Mouse (Mus musculus): ENCODE measurements around the gene Nfrkb. TPM values are rescaled to one million over a fixed set of nuclear protein-coding genes. Genes with fewer than 3 reads are reported as not detected.

Gene Nfrkb
- polyA plus RNA-seq, 1 experiment: 4.2 TPM

DNA sequence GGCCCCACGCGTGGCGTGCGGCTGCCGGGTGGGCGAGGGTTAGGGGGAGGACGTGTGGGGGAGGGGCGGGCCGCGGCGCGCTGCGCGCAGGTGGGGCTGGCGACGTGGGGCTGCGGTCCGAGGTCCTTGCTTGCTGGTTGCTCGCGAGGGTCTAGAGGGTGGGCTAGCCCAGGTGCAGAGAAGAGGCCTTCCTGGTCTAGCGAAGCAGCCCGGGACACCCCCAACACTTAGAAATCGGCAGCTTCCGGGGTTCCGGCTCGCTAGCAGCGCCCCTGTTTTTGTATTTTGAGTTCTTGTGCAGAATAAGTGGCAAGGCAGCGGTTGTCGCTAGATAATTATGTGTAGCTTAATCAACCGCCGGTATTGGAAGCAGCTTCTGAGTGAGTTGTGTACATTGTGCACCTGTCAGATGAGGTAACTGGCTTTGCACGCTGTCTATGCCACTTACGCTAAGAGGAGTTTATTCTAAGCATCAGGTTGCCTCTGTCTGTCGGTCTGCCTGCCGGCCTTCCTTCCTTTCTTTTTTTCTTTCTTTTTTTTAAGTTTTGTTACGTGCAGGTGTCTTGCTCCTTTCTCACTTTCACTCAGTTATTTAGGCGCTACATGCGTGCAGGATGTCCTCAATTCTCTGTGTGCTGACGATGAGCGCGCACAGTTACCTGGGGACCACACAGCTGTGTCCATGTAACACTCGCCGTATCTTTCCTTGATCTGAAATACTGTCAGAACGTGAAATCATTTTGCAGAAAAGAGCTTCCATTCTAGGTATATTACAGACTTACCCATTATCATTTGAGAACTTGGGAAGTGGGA is 582 bp downstream of the Nfrkb start:
- Histone ChIP-seq H3K4me1 (ENCODE audit: control insufficient read depth, insufficient read depth, insufficient read length, low read length) (peaks cover 3% of the 10 kb centered on the region; the same call in 1 of the 2 replicates), H3K4me3 (ENCODE audit: insufficient read depth, low read depth, low read length) (peak overlapping the region; percentile 71), H3K27ac (replicated peaks; ENCODE audit: low read depth, low read length) (no peak overlapping the region)

DNA sequence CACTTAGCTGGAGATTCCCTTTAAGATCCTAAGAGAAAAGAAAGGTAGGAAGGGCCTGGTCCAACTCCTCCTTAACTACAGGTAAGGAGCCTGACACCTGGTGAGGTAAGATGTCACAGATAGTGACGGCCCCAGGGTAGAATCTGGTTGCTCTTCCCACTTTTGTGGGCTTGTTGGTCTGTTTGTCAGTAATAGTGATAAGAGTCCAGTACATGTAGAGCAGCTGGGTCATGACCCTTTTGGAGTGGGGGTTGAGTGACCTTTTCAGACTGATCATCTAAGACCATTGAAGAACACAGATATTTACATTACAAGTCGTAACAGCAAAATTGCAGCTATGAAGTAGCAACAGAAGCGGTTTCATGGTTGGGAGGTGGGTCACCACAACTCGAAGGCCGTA is 1.2 kb downstream of the Nfrkb start:
- Histone ChIP-seq H3K27ac (replicated peaks; ENCODE audit: low read depth, low read length) (no peak overlapping the region), H3K4me3 (ENCODE audit: insufficient read depth, low read depth, low read length) (peak overlapping the region; percentile 2; the same call in 1 of the 2 replicates), H3K4me1 (ENCODE audit: control insufficient read depth, insufficient read depth, insufficient read length, low read length) (peaks cover 3% of the 10 kb centered on the region; the same call in 1 of the 2 replicates)

DNA sequence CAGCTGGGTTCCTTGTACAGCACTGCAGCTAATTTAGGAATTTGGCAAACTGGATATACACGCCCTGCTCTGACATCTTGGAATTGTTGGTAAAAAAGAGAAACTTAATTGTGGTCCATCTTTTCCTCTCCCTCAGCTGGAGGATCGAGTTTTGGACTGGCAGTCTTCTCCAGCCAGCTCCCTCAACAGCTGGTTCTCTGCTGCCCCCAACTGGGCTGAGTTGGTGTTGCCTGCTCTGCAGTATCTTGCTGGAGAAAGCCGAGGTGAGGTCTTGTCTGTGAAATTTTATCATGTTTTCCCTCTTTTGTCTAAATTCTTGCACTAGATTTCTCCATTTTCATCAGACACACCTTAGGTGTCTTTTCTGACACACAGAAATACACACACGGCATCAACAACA is 14.4 kb downstream of the Nfrkb start:
- H3K4me1 ChIP-seq (ENCODE audit: control insufficient read depth, insufficient read depth, insufficient read length, low read length): no peaks in the 10 kb centered on the region
- H3K27ac ChIP-seq (replicated peaks; ENCODE audit: low read depth, low read length): no peak overlapping the region
- no peak overlapping the region for H3K4me3 ChIP-seq (ENCODE audit: insufficient read depth, low read depth, low read length)

DNA sequence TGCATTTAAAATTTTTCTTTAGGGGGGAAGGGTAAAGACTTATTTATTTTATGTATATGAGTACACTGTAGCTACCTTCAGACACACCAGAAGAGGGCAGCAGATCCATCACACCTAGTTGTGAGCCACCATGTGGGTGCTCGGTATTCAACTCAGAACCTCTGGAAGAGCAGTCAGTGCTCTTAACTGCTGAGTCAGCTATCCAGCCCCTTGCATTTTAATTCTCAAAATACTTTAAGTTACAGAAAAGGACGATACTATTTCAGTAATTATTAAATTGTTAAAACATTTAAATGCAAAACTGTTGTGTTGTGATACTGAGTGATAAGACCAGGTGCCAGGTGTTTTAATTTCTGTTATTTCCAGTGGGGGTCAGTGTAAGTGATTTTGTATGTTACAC is 18.3 kb downstream of the Nfrkb start:
- Histone ChIP-seq H3K4me1 (ENCODE audit: control insufficient read depth, insufficient read depth, insufficient read length, low read length) (no peaks in the 10 kb centered on the region), H3K27ac (replicated peaks; ENCODE audit: low read depth, low read length) (no peak overlapping the region), H3K4me3 (ENCODE audit: insufficient read depth, low read depth, low read length) (no peak overlapping the region)

DNA sequence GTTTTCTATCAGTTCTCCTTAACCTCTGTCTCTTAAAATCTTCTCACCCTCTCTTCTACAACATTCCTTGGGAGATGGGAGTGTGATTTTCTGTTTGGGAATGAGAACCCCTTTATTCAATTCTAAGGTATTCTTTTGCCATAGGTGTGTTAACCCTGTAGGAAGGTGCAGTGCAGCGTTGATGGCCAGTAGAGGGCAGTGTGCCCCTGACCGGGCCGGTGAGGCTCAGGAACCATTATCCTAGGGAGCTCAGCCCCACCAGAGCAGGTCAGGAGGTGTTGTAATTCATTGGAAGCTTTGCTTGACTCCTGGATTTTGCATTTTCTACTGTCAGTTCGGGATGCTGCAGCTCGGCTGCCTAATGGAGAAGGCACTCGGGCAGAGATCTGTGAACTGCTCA is 19.2 kb downstream of the Nfrkb start:
- Histone ChIP-seq H3K27ac (replicated peaks; ENCODE audit: low read depth, low read length) (no peak overlapping the region), H3K4me1 (ENCODE audit: control insufficient read depth, insufficient read depth, insufficient read length, low read length) (no peaks in the 10 kb centered on the region), H3K4me3 (ENCODE audit: insufficient read depth, low read depth, low read length) (no peak overlapping the region)

DNA sequence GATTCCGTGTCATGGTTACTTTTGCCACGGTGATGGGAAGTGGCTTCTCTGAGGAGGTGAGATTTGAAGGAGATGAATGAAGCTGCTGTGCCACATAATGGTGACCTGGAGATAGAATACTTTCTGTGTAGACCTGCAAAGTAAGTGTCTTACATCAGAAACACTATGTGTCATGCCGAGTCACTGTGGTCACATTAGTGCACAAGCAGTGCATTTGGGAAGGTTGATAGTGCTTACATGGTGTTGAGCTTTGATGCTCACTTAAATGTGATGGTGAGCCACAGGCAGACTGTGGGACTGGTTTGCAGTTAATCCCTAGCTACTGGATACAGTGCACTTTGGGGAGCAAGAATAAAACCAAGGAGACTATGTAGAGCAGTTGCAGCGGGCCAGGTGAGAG is 26.2 kb downstream of the Nfrkb start:
- H3K4me3 ChIP-seq (ENCODE audit: insufficient read depth, low read depth, low read length): no peak overlapping the region
- no peaks in the 10 kb centered on the region for H3K4me1 ChIP-seq (ENCODE audit: control insufficient read depth, insufficient read depth, insufficient read length, low read length)
- H3K27ac ChIP-seq (replicated peaks; ENCODE audit: low read depth, low read length): no peak overlapping the region

DNA sequence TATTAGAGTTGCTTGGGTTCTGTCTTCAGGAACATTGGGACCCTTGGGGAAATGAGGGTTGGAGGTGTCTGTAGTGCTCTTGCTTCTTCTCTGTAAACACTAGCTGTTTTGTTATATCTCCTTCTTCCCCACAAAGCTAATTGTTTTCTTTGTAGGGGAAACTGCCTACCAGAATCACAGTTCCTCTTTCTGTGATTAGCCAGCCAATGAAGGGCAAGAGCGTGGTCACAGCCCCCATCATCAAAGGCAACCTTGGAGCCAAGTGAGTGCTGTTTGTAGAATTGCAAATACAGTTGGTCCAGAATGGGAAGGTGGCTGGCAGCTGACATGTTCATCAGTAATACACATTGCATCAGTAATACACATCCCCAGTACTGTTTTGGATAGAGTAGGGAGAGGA is 32.8 kb downstream of the Nfrkb start:
- no peak overlapping the region for H3K4me3 ChIP-seq (ENCODE audit: insufficient read depth, low read depth, low read length)
- no peak overlapping the region for H3K27ac ChIP-seq (replicated peaks; ENCODE audit: low read depth, low read length)
- no peaks in the 10 kb centered on the region for H3K4me1 ChIP-seq (ENCODE audit: control insufficient read depth, insufficient read depth, insufficient read length, low read length)

DNA sequence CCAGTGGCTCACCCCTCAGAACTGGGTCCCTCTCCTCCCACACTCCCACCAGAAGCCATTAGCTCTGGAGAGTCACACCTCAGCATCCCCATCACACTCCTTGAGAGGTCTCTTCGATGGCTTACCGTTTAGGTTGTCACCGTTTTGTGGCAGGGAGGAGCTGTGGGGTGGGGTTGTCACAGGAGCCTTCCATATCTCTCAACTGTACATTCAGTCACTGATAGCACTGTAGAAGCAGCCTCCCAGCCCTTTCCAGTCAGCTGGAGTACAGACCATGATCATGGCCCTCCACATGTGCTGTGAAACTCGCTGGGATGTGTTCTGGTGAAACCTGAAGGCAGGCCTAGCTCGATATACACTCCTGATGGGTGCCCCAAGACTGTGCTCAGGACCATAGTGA is 36.2 kb downstream of the Nfrkb start:
- Histone ChIP-seq H3K4me3 (ENCODE audit: insufficient read depth, low read depth, low read length) (no peak overlapping the region), H3K4me1 (ENCODE audit: control insufficient read depth, insufficient read depth, insufficient read length, low read length) (peaks cover 2% of the 10 kb centered on the region; the same call in 1 of the 2 replicates), H3K27ac (replicated peaks; ENCODE audit: low read depth, low read length) (no peak overlapping the region)

DNA sequence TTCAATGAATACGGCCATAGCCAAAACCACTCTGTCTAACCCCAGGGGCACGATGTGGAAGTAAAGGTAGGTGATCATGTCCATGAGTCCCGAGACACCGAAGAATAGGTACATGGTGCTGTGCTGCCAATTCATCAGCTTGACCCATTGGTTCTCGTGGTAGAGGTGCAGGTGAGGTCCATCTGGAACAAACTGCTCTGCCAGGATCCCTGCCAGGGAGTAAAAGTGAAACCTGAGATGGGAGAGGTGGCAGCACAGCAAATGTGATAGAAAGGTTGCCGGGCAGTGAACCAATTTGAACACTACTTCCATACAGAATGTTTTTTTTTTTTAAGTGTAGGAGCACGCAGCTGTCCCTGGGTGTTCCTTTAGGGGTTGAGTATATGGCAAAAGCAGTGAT is 43.0 kb downstream of the Nfrkb start:
- peaks cover 16% of the 10 kb centered on the region for H3K4me1 ChIP-seq (ENCODE audit: control insufficient read depth, insufficient read depth, insufficient read length, low read length)
- H3K4me3 ChIP-seq (ENCODE audit: insufficient read depth, low read depth, low read length): no peak overlapping the region
- peak overlapping the region; percentile 39 for H3K27ac ChIP-seq (replicated peaks; ENCODE audit: low read depth, low read length)

DNA sequence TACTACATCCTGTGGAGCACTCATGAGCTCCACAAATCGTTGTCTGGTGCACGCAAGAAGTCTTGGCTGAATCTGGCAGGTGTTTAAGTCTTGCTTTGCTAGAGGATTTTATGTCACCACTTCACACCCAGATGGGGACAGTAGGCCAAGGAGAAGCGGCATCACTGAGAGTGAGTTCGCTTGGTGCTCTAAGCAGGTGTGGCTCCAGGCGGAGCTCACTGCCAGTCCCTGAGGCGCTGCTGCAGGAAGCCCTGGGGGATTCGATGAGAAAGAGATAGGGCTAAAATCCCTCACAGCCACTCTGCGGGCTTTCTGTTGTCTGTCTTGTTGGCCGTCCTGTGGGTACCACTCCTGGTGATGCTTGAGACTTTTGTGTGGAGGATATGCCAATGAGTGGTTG is 44.0 kb downstream of the Nfrkb start:
- H3K4me1 ChIP-seq (ENCODE audit: control insufficient read depth, insufficient read depth, insufficient read length, low read length): peaks cover 16% of the 10 kb centered on the region
- H3K4me3 ChIP-seq (ENCODE audit: insufficient read depth, low read depth, low read length): no peak overlapping the region
- no peak overlapping the region for H3K27ac ChIP-seq (replicated peaks; ENCODE audit: low read depth, low read length)

DNA sequence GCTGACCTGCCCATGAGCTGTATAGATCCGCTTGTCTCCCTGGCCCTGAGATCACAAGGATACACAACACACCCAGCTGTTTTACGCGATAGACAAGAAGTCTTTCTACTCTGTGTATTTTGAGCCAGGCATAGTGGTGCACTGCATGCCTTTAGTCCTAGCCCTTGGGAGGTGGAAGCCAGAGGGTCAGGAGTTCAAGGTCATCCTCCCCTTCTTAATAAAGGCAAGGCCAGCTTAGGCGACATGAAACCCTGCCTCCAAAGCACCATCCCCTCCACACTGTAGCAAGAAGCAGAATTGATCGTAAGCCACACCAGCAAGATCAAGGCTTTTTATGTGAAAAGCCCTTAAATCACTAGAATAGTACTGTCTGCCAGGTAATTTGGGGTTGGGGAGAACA is 45.8 kb downstream of the Nfrkb start:
- Histone ChIP-seq H3K27ac (replicated peaks; ENCODE audit: low read depth, low read length) (peak overlapping the region; percentile 73), H3K4me1 (ENCODE audit: control insufficient read depth, insufficient read depth, insufficient read length, low read length) (peaks cover 16% of the 10 kb centered on the region), H3K4me3 (ENCODE audit: insufficient read depth, low read depth, low read length) (no peak overlapping the region)

DNA sequence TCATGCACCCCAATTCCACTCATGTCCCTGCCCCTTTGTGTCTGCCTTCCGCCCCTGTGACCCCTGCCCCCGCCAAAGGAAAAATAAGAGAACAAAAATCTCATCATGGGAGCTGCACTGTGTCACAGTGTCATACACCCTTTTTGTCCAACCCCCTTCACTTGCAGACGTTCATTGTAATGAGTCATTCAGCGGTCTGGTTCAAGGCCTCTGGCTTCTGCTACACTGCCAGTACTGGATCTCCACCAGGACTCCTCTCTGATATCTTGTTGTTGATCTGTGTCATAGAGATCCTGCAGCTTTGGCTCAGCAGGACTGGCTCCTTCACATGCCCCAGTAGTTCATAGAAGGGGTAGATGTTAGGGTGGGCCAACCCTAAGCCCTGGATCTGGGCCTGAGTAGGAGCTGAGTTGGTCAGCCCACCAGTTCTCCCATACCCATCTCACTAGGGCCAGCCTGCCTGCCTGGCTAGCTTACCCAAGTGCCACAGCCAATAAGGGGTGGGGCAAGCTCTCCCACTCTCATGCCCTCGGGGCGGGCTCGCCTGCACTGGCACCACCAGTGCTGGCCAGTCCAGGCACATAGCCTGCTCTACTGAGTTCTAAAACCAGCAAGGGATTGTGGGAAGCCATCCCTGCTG is 46.5 kb downstream of the Nfrkb start:
- peak overlapping the region; percentile 55 for H3K27ac ChIP-seq (replicated peaks; ENCODE audit: low read depth, low read length)
- H3K4me3 ChIP-seq (ENCODE audit: insufficient read depth, low read depth, low read length): no peak overlapping the region
- H3K4me1 ChIP-seq (ENCODE audit: control insufficient read depth, insufficient read depth, insufficient read length, low read length): peaks cover 11% of the 10 kb centered on the region

DNA sequence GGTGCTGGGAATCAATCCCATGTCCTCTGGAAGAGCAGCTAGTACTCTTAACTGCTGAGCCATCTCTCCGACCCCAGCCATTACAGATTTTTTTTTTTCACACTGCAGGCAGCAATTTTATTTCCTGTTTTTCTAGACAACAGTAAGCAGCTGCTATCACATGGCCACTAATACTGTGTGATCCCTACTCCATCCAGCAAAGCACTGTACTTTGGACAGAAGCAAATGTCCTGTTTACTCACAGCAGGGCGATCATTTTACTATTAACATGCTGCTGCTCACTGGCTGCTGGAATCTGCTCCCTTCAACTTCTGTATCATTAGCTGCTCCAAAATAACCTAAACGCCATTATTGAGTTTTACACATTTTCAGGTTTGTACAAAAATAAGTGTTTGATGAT is 47.4 kb downstream of the Nfrkb start:
- Histone ChIP-seq H3K27ac (replicated peaks; ENCODE audit: low read depth, low read length) (no peak overlapping the region), H3K4me1 (ENCODE audit: control insufficient read depth, insufficient read depth, insufficient read length, low read length) (peaks cover 9% of the 10 kb centered on the region; the same call in 1 of the 2 replicates), H3K4me3 (ENCODE audit: insufficient read depth, low read depth, low read length) (no peak overlapping the region)

DNA sequence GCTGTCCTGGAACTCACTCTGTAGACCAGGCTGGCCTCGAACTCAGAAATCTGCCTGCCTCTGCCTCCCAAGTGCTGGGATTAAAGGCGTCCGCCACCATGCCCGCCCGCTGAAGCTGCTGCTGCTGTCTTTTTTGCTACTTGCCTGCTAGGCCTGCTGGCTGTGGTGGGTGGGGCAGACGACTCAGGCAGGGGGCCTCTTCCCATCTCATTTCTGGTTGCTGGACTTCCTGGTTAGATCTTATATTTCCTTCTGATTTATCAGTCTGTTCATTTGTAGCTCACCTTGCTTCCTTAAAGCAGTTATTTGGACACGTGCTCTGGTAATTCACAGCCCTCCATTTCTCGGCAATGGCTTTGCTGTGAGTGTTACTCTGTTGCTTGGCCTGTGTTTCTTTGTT is 49.4 kb downstream of the Nfrkb start:
- H3K27ac ChIP-seq (replicated peaks; ENCODE audit: low read depth, low read length): no peak overlapping the region
- H3K4me1 ChIP-seq (ENCODE audit: control insufficient read depth, insufficient read depth, insufficient read length, low read length): peaks cover 6% of the 10 kb centered on the region; the same call in 1 of the 2 replicates
- H3K4me3 ChIP-seq (ENCODE audit: insufficient read depth, low read depth, low read length): no peak overlapping the region

DNA sequence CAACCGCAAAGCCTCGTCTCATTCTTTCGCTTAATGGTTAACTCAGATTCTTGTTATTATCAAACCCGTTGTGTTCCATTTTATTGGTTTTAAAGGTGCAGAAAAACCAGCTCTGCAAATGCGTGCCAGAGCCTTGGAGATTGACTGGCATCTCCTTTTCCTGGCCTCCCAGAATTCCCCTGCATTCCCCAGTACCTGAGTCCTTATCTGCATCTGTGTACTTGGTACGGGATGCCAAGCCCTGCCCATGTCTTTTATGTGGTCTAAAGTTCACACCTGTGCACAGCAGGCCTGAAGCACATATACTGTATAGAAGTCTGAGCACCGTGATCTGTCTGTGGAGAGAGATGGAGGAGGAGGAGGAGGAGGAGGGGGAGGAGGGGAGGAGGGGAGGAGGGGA is 51.9 kb downstream of the Nfrkb start:
- H3K27ac ChIP-seq (replicated peaks; ENCODE audit: low read depth, low read length): no peak overlapping the region
- H3K4me1 ChIP-seq (ENCODE audit: control insufficient read depth, insufficient read depth, insufficient read length, low read length): peaks cover 2% of the 10 kb centered on the region; the same call in 1 of the 2 replicates
- H3K4me3 ChIP-seq (ENCODE audit: insufficient read depth, low read depth, low read length): no peak overlapping the region

DNA sequence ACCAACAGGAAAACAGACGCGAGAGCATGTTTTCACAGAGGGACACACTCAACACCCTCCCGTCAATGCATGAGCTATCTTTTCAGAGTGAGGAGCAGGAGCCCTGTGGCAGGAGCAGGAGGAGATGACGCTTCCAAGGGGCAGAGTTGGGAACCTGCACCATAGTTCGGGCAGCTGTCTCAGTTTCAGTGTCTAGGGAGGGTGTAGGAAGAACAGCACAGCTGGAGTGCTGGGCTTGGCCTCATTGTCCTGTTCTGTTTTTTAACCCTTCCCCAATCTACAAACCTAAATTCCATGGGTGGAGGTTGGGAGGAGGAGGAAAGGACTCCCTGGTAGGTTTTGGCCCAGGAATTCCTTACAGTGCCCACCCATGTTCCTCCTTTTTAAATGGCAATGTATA is 52.8 kb downstream of the Nfrkb start:
- Histone ChIP-seq H3K4me1 (ENCODE audit: control insufficient read depth, insufficient read depth, insufficient read length, low read length) (no peaks in the 10 kb centered on the region; the same call in 1 of the 2 replicates), H3K4me3 (ENCODE audit: insufficient read depth, low read depth, low read length) (no peak overlapping the region), H3K27ac (replicated peaks; ENCODE audit: low read depth, low read length) (peak overlapping the region; percentile 20; the same call in 1 of the 2 replicates)
